Mouse (Mus musculus): Measurements from ENCODE around the gene Shank1.
"Not testable (repeated sequence)": the region's sequence is repeated elsewhere in the genome, so short reads cannot be mapped to it uniquely, and the experiment has no call there.

Shank1 gene

GRCm38 (mm10) chr7:44309475-44310284, at the start of gene Shank1:
TSS of gene Shank1 (plus strand) at chr7:44310253.
- DNase-seq, result no peak

- no peak for DNase-seq
These were observed 49.6 kb upstream of the Shank1 start for GRCm38 (mm10) chr7:44260410-44260809.

GRCm38 (mm10) chr7:44261147-44261546, 48.9 kb upstream of the Shank1 start, which contains the start of gene Gm15517:
TSS of gene Gm15517 (plus strand) at chr7:44261447.
- DNase-seq, result no peak

GRCm38 (mm10) chr7:44262791-44263643, 47.0 kb upstream of the Shank1 start:
- DNase-seq, result peak; percentile 98 to 99

GRCm38 (mm10) chr7:44268117-44268516, 41.9 kb upstream of the Shank1 start:
- no peak for DNase-seq

- DNase-seq, result no peak
These were observed 40.7 kb upstream of the Shank1 start for GRCm38 (mm10) chr7:44269397-44269796.

GRCm38 (mm10) chr7:44271309-44271708, 38.7 kb upstream of the Shank1 start:
- DNase-seq, result peak in 1 of 2 experiments; percentile 45

GRCm38 (mm10) chr7:44272546-44272945, 37.5 kb upstream of the Shank1 start:
- no peak for DNase-seq

GRCm38 (mm10) chr7:44273446-44273845, 36.6 kb upstream of the Shank1 start:
- DNase-seq, result no peak

GRCm38 (mm10) chr7:44274096-44274495, 36.0 kb upstream of the Shank1 start:
- DNase-seq, result no peak

GRCm38 (mm10) chr7:44275546-44275945, 34.5 kb upstream of the Shank1 start:
- no peak for DNase-seq

- DNase-seq, result no peak
These were observed 33.4 kb upstream of the Shank1 start for GRCm38 (mm10) chr7:44276461-44277249.

- peak; percentile 72 to 82 for DNase-seq
These were observed 32.8 kb upstream of the Shank1 start for GRCm38 (mm10) chr7:44277250-44277622.

GRCm38 (mm10) chr7:44280959-44281358, 29.1 kb upstream of the Shank1 start:
- no peak for DNase-seq

- no peak for DNase-seq
These were observed 28.5 kb upstream of the Shank1 start for GRCm38 (mm10) chr7:44281586-44281985.

GRCm38 (mm10) chr7:44287760-44288159, 22.3 kb upstream of the Shank1 start:
- DNase-seq, result no peak

- DNase-seq, result no peak
These were observed 19.1 kb upstream of the Shank1 start for GRCm38 (mm10) chr7:44290986-44291385.

- DNase-seq, result no peak
These were observed 18.6 kb upstream of the Shank1 start for GRCm38 (mm10) chr7:44291418-44291817.

- DNase-seq, result not testable (repeated sequence)
These were observed 12.6 kb upstream of the Shank1 start for GRCm38 (mm10) chr7:44297501-44297900.

- no peak for DNase-seq
These were observed 6.4 kb upstream of the Shank1 start for GRCm38 (mm10) chr7:44303346-44304340.

GRCm38 (mm10) chr7:44304463-44304774, 5.6 kb upstream of the Shank1 start:
- DNase-seq, result no peak

Data from cerebellum, postnatal 25 days (tissue).